Mouse (Mus musculus) olfactory bulb, adult 2 months (tissue): Measurements from ENCODE around the gene Mamdc4. TPM values are rescaled to one million over a fixed set of nuclear protein-coding genes. Genes with fewer than 3 reads are reported as not detected.

Source experiments
- H3K27ac ChIP-seq: fragments of 200-500 bp; 2 replicates; pipeline ENCODE4 v1.5.1; 2012; ENCODE audit warnings: low read depth, low read length; ENCODE audit not compliant: insufficient read depth
- H3K4me1 ChIP-seq: fragments of 200-500 bp; 2 replicates; pipeline ENCODE4 v1.6.1; 2012; ENCODE audit warnings: low read length; ENCODE audit not compliant: control insufficient read depth, insufficient read depth
- H3K4me3 ChIP-seq: fragments of 200-500 bp; 2 replicates; pipeline ENCODE4 v1.5.1; 2012; ENCODE audit warnings: mild to moderate bottlenecking, low read depth, low read length, moderate library complexity; ENCODE audit not compliant: insufficient read depth
- CTCF ChIP-seq: fragments of 200-500 bp; IDR thresholded peaks from 2 replicates; pipeline ENCODE4 v1.5.1; 2012; ENCODE audit warnings: low read depth, mild to moderate bottlenecking, low read length, moderate library complexity; ENCODE audit not compliant: insufficient read depth
- POLR2A ChIP-seq: fragments of 200-500 bp; IDR thresholded peaks from 2 replicates; pipeline ENCODE4 v1.6.1; 2012; ENCODE audit warnings: mild to moderate bottlenecking, low read depth, low read length, moderate library complexity; ENCODE audit not compliant: insufficient read depth
- WGBS: fragments of 180-500 bp; shearing (Covaris S2); methylation state at CpG from one replicate; pipeline ENCODE4 v1.1.7; 2018; 5-methylcytosine and 5-hydroxymethylcytosine counted together
- polyA plus RNA-seq: library from polyadenylated mRNA; stranded (reverse); fragments of >200 nt; gene quantifications from 2 replicates; pipeline ENCODE4 v1.2.4, GENCODE M21; 2012; ENCODE audit warnings: low replicate concordance; ENCODE audit not compliant: missing spikeins, insufficient read depth, insufficient read length

The Mamdc4 gene
- polyA plus RNA-seq, result not detected in 2 replicates

DNA sequence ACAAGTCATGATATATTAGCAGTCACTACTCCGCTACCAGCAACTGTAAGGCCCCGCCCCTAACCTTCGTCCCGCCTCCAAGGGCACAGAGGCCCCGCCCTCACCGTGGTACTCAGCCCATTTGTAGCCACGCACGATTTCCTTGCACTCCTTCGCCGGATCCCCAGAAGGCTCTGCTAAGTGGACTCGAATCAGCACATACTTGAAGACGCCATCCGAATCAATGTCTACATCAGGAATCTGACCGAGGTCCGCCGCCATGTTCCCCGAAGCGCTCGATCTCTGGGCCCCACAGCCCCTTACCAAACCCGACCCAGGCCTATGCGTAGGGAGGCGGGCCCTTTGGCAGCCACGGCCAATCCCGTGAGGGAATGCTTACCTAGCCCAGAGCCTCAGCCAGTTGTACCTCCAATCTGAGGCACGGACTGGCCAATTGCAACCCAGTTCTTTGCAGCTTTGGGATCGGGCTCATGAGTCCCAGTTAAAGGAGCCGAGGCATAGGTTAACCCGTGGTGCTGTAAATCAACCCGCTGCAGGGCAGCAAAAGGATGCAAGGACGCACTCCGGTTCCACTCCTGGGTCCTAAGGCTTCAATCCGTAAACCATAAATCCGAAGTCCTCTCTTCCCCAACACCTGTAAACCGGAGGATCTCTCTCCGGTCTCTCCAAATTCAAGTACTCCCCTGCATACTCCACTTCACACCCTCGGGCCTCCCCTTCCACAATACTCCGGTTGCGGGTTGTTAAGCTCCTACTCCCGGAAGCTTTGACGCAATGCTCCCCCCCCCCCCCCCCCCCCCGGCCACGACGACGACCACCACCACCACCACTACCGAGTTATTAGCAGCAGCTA, at the start of gene Mamdc4, which contains the start of gene Phpt1:
Gene Mamdc4, minus strand, starts transcription at position 267 of the 853 bp plus-strand sequence.
Gene Phpt1, minus strand, starts transcription at position 646 of the 853 bp plus-strand sequence.
- peak within 1 kb of the TSS; percentile 96 for H3K27ac ChIP-seq
- H3K4me3 ChIP-seq, result peak within 1 kb of the TSS; percentile 69
- TF ChIP-seq POLR2A, result peak; percentile 83
- TF ChIP-seq CTCF, result no peak
- under 1% methylated on average over 44 of the region's 45 CpGs for WGBS
- peaks cover 46% of the 10 kb centered on the region for H3K4me1 ChIP-seq

GRCm38 (mm10) chr2:25621229-25622200, 46.9 kb upstream of the Mamdc4 start, which contains the start of gene Tmem141:
TSS of gene Tmem141 (minus strand) at chr2:25622005.
- WGBS, result 9% methylated on average over 34 of the region's 34 CpGs
- no peak within 1 kb of the TSS for H3K27ac ChIP-seq

DNA sequence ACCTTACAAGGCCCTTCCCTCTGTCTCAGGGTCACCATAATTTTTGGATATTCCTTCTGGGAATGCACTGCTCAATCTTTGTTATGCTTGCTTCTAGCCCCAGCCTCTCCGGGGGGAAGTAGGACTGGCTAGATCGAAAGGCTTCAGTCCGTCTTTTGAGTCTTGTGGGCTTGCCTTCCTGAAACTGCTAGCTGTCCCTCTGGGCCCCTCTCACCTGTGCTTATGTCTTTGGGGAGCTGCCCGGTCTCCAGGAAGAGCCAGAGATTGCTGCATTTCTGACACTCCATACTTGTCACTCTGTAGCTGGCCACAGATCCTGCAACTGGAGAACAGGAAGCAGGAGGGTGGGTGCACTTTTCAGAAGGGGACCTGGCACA, 46.2 kb upstream of the Mamdc4 start:
- 80% methylated on average over 4 of the region's 4 CpGs for WGBS
- Histone ChIP-seq H3K27ac (no peak overlapping the region), H3K4me1 (peaks cover 17% of the 10 kb centered on the region), H3K4me3 (no peak overlapping the region)
- TF ChIP-seq CTCF (no peak), POLR2A (no peak)

More at GRCm38 (mm10) chr2:25621229-25622200, 46.9 kb upstream of the Mamdc4 start, which contains the start of gene Tmem141:
- Histone ChIP-seq H3K4me3 (peak within 1 kb of the TSS; percentile 57), H3K4me1 (peaks cover 11% of the 10 kb centered on the region)
- TF ChIP-seq POLR2A, result peak; percentile 35; the same call in 1 of the 2 replicates
- peak; percentile 49; the same call in 1 of the 2 replicates for TF ChIP-seq CTCF

- H3K4me1 ChIP-seq, result peaks cover 18% of the 10 kb centered on the region
- H3K27ac ChIP-seq, result no peak overlapping the region
- 88% methylated on average over 6 of the region's 6 CpGs for WGBS
- no peak overlapping the region for H3K4me3 ChIP-seq
- TF ChIP-seq POLR2A (no peak), CTCF (no peak)
Observed at GRCm38 (mm10) chr2:25620386-25620785, 45.7 kb upstream of the Mamdc4 start.

DNA sequence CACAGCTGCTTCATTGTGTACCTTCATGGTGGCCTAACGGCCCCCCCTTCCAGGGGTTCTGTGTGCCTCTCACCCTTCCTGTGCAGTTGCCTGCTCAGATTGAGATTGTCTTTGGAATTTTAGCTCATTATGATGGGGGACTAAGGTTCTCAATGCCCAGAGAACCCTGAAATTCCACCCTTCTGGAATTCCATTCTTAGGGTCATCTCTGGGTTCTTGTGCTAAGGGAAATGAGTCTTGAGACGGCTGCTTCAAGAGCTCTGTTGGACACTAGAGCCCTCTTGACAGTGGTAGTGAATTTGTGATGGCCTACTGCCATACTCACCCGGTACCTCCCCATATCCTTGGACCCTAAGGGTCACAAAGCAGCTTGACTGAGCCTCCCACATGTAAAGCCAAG, 42.9 kb upstream of the Mamdc4 start, which contains the start of gene Ccdc183:
Gene Ccdc183, minus strand, starts transcription at position 101 of the 400 bp plus-strand sequence.
- Histone ChIP-seq H3K4me1 (peaks cover 18% of the 10 kb centered on the region), H3K27ac (no peak within 1 kb of the TSS), H3K4me3 (no peak within 1 kb of the TSS)
- 90% methylated on average over 3 of the region's 3 CpGs for WGBS
- TF ChIP-seq POLR2A (no peak), CTCF (no peak)

DNA sequence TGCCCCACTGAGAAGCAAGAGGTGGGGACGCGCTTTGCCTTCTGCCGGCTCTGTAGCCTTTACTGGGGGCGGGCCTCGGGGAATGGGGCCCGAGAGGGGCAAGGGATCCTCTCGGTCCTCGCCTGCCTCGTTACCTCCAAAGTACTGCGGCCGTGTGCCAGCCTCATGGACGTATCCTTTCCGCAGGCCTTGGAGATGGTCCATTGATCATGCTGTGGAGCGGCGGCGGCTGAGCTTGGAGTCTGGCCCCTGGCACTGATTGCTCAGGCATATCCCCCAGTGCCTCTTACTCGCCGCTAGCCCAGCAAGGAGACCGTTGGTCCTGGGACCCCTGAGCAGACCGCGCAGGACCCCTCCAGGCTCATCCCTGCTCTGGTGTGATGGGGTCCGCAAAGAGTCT, 41.8 kb upstream of the Mamdc4 start:
- Histone ChIP-seq H3K4me1 (peaks cover 14% of the 10 kb centered on the region), H3K27ac (no peak overlapping the region), H3K4me3 (no peak overlapping the region)
- TF ChIP-seq CTCF, result no peak
- no peak for TF ChIP-seq POLR2A
- WGBS, result 15% methylated on average over 22 of the region's 22 CpGs

GRCm38 (mm10) chr2:25608671-25609070, 34.0 kb upstream of the Mamdc4 start:
- peak overlapping the region; percentile 7; the same call in 1 of the 2 replicates for H3K27ac ChIP-seq
- peaks cover 9% of the 10 kb centered on the region for H3K4me1 ChIP-seq
- peak overlapping the region; percentile 78 for H3K4me3 ChIP-seq
- WGBS, result 59% methylated on average over 10 of the region's 10 CpGs
- TF ChIP-seq POLR2A (no peak), CTCF (no peak)

GRCm38 (mm10) chr2:25607761-25608622, 33.3 kb upstream of the Mamdc4 start, which contains the start of gene Rabl6:
TSS of gene Rabl6 (minus strand) at chr2:25608521.
- WGBS, result under 1% methylated on average over 80 of the region's 80 CpGs
- peak within 1 kb of the TSS; percentile 77 for H3K27ac ChIP-seq
- peaks cover 9% of the 10 kb centered on the region for H3K4me1 ChIP-seq
- peak within 1 kb of the TSS; percentile 78 for H3K4me3 ChIP-seq
- no peak for TF ChIP-seq CTCF
- TF ChIP-seq POLR2A, result peak; percentile 82; the same call in 1 of the 2 replicates
